Mouse (Mus musculus): ENCODE measurements at regions not wholly inside any gene's neighbourhood (a gene's known extent, or its start where the extent isn't known, plus 50 kb on each side); places are given as distances from the start of the nearest gene placed in this dataset.

DNA sequence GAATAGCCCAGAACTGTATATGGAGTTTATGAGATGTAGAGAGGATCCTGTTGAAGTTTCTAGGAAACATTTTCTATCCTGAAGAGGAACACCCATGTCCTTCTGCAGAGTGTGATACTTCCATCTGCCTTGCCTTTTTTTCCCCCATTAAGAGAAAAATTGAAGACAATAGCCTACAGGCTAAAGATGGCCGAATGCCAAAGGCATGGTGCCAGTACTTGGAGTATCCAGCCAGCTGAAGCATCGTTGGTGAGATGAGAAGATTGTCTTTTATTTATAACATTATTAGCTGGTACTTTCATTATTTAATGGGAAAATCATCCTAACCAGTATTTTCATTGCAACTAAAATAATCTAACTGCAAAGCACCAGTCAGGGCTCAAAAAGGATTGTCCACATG lies 1135.4 kb downstream of the Gsdmc2 start:
- no peaks in the 10 kb centered on the region for H3K79me2 ChIP-seq (ENCODE audit: control insufficient read depth, insufficient read depth)
- H3ac ChIP-seq (ENCODE audit: control insufficient read depth, insufficient read length), result no peak overlapping the region
- H3K27me3 ChIP-seq (ENCODE audit: control insufficient read depth, insufficient read depth, insufficient read length), result no peaks in the 10 kb centered on the region
- H3K4me3 ChIP-seq, result no peak overlapping the region
- no peak for TF ChIP-seq CEBPB (IDR thresholded peaks at IDR 0.05; ENCODE audit: insufficient read depth, poor library complexity, severe bottlenecking)
- H3K4me2 ChIP-seq (ENCODE audit: low read depth), result no peak overlapping the region
- no peaks in the 10 kb centered on the region for H3K36me3 ChIP-seq (ENCODE audit: control insufficient read depth, insufficient read depth)

DNA sequence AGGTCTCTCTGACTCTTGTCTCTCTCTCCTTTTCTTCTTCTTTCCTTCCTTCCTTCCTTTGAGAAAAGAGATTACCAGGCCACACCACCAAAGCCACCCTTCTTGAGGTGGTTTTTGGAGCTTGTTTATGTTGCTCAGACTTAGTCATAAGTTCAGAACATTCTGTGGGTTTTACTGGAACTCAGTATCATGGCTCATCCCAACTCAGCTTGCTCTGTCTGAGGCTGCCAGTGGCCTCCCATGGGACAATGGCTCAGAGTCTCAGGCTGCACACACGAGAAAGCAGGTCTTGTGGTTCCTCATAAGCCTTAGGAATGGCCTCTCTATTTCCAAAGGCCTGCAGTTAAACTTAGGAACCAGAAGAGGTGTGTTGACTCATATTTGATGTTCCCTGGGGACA lies 1146.4 kb downstream of the Gsdmc2 start:
- H3K27me3 ChIP-seq (ENCODE audit: control insufficient read depth, insufficient read depth, insufficient read length), result no peaks in the 10 kb centered on the region
- H3K36me3 ChIP-seq (ENCODE audit: control insufficient read depth, insufficient read depth), result no peaks in the 10 kb centered on the region
- H3K79me2 ChIP-seq (ENCODE audit: control insufficient read depth, insufficient read depth), result no peaks in the 10 kb centered on the region
- no peak overlapping the region for H3K4me3 ChIP-seq
- peak overlapping the region; percentile 43 for H3K4me2 ChIP-seq (ENCODE audit: low read depth)
- no peak overlapping the region for H3ac ChIP-seq (ENCODE audit: control insufficient read depth, insufficient read length)
- TF ChIP-seq TCF12 (IDR thresholded peaks at IDR 0.05; ENCODE audit: insufficient read depth, poor library complexity, severe bottlenecking) (peak; percentile 10), POLR2A (IDR thresholded peaks at IDR 0.05; ENCODE audit: insufficient read length, low read depth) (no peak), REST (IDR thresholded peaks at IDR 0.05; ENCODE audit: insufficient read depth, insufficient read length) (no peak), TCF3 (IDR thresholded peaks at IDR 0.05; ENCODE audit: insufficient read length, low read depth) (no peak), USF1 (IDR thresholded peaks at IDR 0.05; ENCODE audit: low read depth) (no peak), E2F4 (IDR thresholded peaks at IDR 0.05; ENCODE audit: insufficient read depth) (no peak), MAX (IDR thresholded peaks at IDR 0.05; ENCODE audit: low read depth) (no peak), MYOG (IDR thresholded peaks at IDR 0.05; ENCODE audit: control insufficient read depth in 1 of 3, insufficient read depth in 1 of 3, insufficient read length in 2 of 3, low read depth in 2 of 3) (peak in 1 of 3 experiments; percentile 26), MYOD1 (IDR thresholded peaks at IDR 0.05; ENCODE audit: control insufficient read depth in 1 of 3, insufficient read length in 2 of 3, low read depth in 2 of 3) (peak in 1 of 3 experiments; percentile 39), POLR2AphosphoS2 (IDR thresholded peaks at IDR 0.05; ENCODE audit: insufficient read length, low read depth) (no peak), SRF (IDR thresholded peaks at IDR 0.05; ENCODE audit: control insufficient read depth, insufficient read length, low read depth) (no peak), CEBPB (IDR thresholded peaks at IDR 0.05; ENCODE audit: insufficient read depth, poor library complexity, severe bottlenecking) (no peak)

DNA sequence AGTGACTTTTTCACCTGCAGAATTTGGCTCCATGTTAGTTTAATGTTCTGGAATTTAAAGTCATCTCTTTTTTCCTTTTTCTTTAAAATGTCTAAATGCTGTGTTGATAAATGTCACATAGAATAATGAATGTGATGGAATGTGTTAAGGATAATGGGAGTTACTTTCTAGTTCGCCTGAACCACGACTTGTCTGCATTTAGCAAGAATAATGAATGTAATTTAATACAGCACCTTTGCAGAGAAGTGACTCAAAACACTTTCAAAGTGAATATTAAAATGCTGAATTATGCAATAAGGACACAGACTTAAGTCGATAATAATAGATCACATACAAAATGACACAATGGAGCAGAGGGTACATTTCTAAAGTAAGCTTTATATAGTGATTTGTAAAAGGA lies 1150.2 kb downstream of the Gsdmc2 start:
- Histone ChIP-seq H3K4me3 (no peak overlapping the region), H3K79me2 (ENCODE audit: control insufficient read depth, insufficient read depth) (no peaks in the 10 kb centered on the region), H3ac (ENCODE audit: control insufficient read depth, insufficient read length) (no peak overlapping the region), H3K36me3 (ENCODE audit: control insufficient read depth, insufficient read depth) (no peaks in the 10 kb centered on the region), H3K4me2 (ENCODE audit: low read depth) (no peak overlapping the region), H3K27me3 (ENCODE audit: control insufficient read depth, insufficient read depth, insufficient read length) (no peaks in the 10 kb centered on the region)
- TF ChIP-seq REST (IDR thresholded peaks at IDR 0.05; ENCODE audit: insufficient read depth, insufficient read length) (no peak), POLR2A (IDR thresholded peaks at IDR 0.05; ENCODE audit: insufficient read length, low read depth) (no peak), CEBPB (IDR thresholded peaks at IDR 0.05; ENCODE audit: insufficient read depth, poor library complexity, severe bottlenecking) (no peak), TCF12 (IDR thresholded peaks at IDR 0.05; ENCODE audit: insufficient read depth, poor library complexity, severe bottlenecking) (no peak), MYOD1 (IDR thresholded peaks at IDR 0.05; ENCODE audit: control insufficient read depth in 1 of 3, insufficient read length in 2 of 3, low read depth in 2 of 3) (no peak), SRF (IDR thresholded peaks at IDR 0.05; ENCODE audit: control insufficient read depth, insufficient read length, low read depth) (no peak), TCF3 (IDR thresholded peaks at IDR 0.05; ENCODE audit: insufficient read length, low read depth) (no peak), MYOG (IDR thresholded peaks at IDR 0.05; ENCODE audit: control insufficient read depth in 1 of 3, insufficient read depth in 1 of 3, insufficient read length in 2 of 3, low read depth in 2 of 3) (no peak), E2F4 (IDR thresholded peaks at IDR 0.05; ENCODE audit: insufficient read depth) (no peak), POLR2AphosphoS2 (IDR thresholded peaks at IDR 0.05; ENCODE audit: insufficient read length, low read depth) (no peak), USF1 (IDR thresholded peaks at IDR 0.05; ENCODE audit: low read depth) (no peak)

DNA sequence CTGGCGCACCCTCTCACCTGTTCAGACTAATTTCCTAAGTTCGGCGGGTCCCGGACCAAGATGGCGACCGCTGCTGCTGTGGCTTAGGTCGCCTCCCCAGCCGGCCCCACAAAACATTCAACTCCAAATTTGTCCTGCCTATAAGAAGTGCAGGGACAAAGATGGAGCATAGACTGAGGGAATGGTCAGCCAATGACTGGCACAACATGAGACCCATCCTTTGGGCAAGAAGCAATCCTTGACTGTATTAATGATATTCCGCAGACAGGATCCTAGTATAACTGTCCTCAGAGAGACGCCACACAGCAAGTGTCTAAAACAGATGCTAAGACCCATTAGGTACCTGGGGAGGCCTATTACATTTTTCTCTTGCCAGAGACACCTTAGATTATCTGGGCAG lies 1151.3 kb downstream of the Gsdmc2 start:
- H3K27me3 ChIP-seq (ENCODE audit: control insufficient read depth, insufficient read depth, insufficient read length), result no peaks in the 10 kb centered on the region

DNA sequence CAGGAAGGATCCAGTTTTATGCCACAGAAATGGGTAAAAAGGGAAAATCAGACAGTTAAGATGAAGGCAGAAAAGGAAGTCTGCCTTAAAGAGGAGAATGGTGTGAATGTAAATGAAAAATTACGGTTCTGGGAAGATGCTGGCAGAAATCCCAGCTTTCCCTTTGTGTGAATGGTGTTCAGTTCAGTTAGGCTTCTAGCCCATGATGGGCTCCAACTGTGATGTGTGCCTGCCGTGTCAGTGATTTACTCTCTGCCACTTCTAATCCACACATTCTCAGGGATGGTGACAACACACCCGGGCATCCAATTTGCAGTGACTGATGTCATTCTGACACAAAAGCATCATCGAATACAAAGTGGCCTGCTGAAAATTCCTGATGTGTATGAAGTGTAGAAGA lies 1171.6 kb downstream of the Gsdmc2 start:
- TF ChIP-seq USF1 (IDR thresholded peaks at IDR 0.05; ENCODE audit: low read depth), result no peak
- no peak for TF ChIP-seq TCF3 (IDR thresholded peaks at IDR 0.05; ENCODE audit: insufficient read length, low read depth)
- no peak for TF ChIP-seq TCF12 (IDR thresholded peaks at IDR 0.05; ENCODE audit: insufficient read depth, poor library complexity, severe bottlenecking)
- no peak for TF ChIP-seq MYOD1 (IDR thresholded peaks at IDR 0.05; ENCODE audit: control insufficient read depth in 1 of 3, insufficient read length in 2 of 3, low read depth in 2 of 3)
- no peak for TF ChIP-seq REST (IDR thresholded peaks at IDR 0.05; ENCODE audit: insufficient read depth, insufficient read length)
- no peak for TF ChIP-seq POLR2A (IDR thresholded peaks at IDR 0.05; ENCODE audit: insufficient read length, low read depth)
- TF ChIP-seq SRF (IDR thresholded peaks at IDR 0.05; ENCODE audit: control insufficient read depth, insufficient read length, low read depth), result no peak
- TF ChIP-seq E2F4 (IDR thresholded peaks at IDR 0.05; ENCODE audit: insufficient read depth), result no peak
- TF ChIP-seq MAX (IDR thresholded peaks at IDR 0.05; ENCODE audit: low read depth), result no peak
- TF ChIP-seq CEBPB (IDR thresholded peaks at IDR 0.05; ENCODE audit: insufficient read depth, poor library complexity, severe bottlenecking), result no peak
- TF ChIP-seq MYOG (IDR thresholded peaks at IDR 0.05; ENCODE audit: control insufficient read depth in 1 of 3, insufficient read depth in 1 of 3, insufficient read length in 2 of 3, low read depth in 2 of 3), result no peak
- no peak for TF ChIP-seq POLR2AphosphoS2 (IDR thresholded peaks at IDR 0.05; ENCODE audit: insufficient read length, low read depth)
- no peak overlapping the region for H3K4me3 ChIP-seq
- no peaks in the 10 kb centered on the region for H3K79me2 ChIP-seq (ENCODE audit: control insufficient read depth, insufficient read depth)
- H3K4me2 ChIP-seq (ENCODE audit: low read depth), result no peak overlapping the region
- no peak overlapping the region for H3ac ChIP-seq (ENCODE audit: control insufficient read depth, insufficient read length)
- no peaks in the 10 kb centered on the region for H3K27me3 ChIP-seq (ENCODE audit: control insufficient read depth, insufficient read depth, insufficient read length)
- no peaks in the 10 kb centered on the region for H3K36me3 ChIP-seq (ENCODE audit: control insufficient read depth, insufficient read depth)

More for the DNA sequence above, 1151.3 kb downstream of the Gsdmc2 start:
- Histone ChIP-seq H3K4me3 (no peak overlapping the region), H3K79me2 (ENCODE audit: control insufficient read depth, insufficient read depth) (no peaks in the 10 kb centered on the region), H3K4me2 (ENCODE audit: low read depth) (no peak overlapping the region), H3K36me3 (ENCODE audit: control insufficient read depth, insufficient read depth) (no peaks in the 10 kb centered on the region), H3ac (ENCODE audit: control insufficient read depth, insufficient read length) (no peak overlapping the region)
- TF ChIP-seq POLR2A (IDR thresholded peaks at IDR 0.05; ENCODE audit: insufficient read length, low read depth), result no peak
